Mouse (Mus musculus): ENCODE results near the gene Skiv2l.

- TF ChIP-seq TAL1 (IDR thresholded peaks at IDR 0.05; ENCODE audit: low read length): no peak
- TF ChIP-seq GATA1 (IDR thresholded peaks at IDR 0.05; ENCODE audit: low read length): no peak
These were observed 41.4 kb upstream of the Skiv2l start for GRCm38 (mm10) chr17:34891377-34891776.
